Mouse (Mus musculus): ENCODE measurements at regions not wholly inside any gene's neighbourhood (a gene's known extent, or its start where the extent isn't known, plus 50 kb on each side); places are given as distances from the start of the nearest gene placed in this dataset.
"Not testable (repeated sequence)": the region's sequence is repeated elsewhere in the genome, so short reads cannot be mapped to it uniquely, and the experiment has no call there.

DNA sequence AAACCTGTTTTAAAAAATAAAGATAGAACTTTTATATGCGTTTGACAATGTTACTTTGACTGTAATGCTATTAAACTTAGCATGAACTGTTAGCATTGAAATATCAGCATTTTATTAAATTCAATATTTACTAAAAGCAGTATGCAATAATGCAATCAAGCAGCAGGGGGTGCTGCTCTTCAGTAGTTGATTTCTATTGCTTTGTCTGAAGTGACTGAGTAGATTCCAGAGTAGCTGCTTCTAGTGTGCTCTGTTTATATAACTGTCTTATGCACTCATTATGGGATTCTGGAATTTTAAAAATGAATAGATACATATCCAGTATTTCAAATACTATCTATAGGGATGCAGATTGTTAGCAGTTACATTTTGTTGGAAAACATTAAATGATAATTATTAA, 146.2 kb downstream of the Gm28710 start:
- ATAC-seq (replicated peaks; ENCODE audit: poor library complexity) = peak; percentile 78

DNA sequence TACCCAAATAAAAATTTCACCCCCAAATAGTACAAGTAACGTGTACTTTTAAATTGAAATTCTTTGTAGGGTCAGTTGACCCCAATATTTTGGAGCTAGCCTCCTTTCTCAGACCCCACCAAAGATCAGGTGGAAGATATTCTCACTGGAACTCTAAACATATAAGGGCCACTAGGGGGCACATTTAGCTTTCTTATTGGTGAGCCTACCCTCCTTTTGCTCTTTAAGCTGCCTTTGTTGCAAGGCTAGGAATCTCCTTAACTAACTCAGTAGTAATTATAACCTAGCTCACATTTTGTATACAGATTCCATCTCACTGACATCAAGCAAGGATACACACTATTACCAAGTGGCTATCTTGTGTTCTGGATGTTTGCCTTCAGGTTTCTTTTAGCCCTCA, 155.8 kb downstream of the Gm28710 start:
- peak; percentile 90 for ATAC-seq (replicated peaks; ENCODE audit: poor library complexity)

DNA sequence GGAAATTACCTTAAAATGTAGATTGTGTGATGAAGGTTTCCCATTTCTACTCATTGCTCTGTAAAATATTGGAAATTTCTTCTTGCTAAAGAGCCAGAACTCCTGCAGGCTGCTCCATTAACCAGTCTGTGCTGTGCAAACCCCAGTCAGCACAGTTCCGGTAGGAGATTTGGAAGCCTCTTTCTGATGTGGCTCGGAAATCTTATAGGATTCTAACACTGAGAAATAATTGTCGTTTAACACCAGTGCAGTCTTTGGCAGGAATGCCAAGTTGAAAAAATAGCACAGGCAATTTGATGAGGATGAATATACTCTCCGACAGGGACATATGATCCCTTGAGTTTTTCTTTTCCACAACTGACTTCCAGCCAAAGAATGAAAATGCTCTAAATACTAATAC, 176.1 kb downstream of the Gm28710 start:
- no peak for ATAC-seq (replicated peaks; ENCODE audit: poor library complexity)

DNA sequence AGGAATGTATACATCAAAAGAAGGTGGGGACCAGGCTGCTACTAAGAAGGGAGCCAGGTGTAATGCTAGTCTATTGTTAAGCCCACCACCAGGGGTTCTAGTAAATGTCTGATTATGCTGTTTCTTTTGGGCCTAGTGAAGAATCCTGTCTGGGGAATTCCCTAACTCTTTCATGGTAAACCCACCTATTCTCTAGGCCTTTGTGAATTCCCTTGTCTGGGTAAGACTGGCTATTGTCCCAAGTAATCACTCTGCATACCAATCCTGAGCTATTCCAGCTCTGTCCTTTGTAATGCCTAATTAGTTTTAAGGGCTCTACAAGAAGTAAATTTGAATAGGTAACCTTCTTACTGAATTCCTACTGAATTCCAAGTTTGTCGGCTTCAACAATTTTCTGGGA, 177.2 kb downstream of the Gm28710 start:
- ATAC-seq (replicated peaks; ENCODE audit: poor library complexity) = not testable (repeated sequence)

DNA sequence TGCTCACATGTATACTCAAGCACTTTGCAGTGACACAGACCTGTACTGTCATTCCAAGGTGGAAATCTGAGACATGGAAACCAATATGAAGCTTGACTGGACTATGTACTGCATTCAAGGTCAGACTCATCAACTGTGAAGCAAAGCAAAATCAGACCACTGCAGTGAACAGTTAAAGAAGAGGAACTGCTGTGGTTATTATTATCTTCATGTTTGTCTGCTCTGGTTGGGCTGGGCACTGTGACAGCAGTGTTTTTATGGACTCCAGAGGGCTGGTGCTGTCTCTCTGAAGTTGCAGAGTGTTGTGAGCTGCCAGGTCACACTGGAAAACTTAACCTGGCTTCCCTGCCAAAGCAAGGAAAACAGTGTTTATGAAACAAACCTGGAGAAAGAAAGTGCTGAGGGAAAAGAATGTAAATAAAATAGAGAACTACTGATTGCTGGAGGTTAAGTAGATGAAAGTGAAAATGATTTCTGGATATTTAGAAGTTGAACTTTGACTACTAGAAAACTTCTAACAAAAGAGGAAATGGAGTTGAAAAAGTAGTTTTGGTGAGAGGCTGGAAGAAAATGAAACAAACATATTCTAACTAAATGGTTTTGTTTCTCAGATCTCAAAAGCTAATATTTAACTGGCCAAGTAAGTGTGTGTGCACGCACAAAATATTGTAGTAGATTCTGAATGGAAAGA, 181.7 kb downstream of the Gm28710 start:
- peak; percentile 91 for ATAC-seq (replicated peaks; ENCODE audit: poor library complexity)

DNA sequence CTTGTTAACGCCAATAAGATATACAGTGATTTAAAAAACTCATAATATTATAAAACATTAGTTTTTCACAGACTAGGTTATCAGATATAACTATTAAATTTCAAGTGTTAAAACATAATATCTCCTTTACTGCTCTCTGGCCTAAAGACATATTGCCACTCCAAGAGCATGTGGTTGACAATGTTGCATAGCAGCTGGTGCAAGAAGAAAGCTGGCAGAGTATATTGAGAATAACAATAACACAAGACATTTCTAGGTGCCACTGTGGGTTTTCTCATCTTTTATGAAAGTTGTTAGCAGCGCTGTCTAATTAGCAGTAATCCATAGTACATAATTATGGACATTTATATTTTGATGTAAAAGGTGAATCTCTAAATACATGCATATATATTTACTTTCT, 184.4 kb downstream of the Gm28710 start:
- ATAC-seq (replicated peaks; ENCODE audit: poor library complexity) = no peak

DNA sequence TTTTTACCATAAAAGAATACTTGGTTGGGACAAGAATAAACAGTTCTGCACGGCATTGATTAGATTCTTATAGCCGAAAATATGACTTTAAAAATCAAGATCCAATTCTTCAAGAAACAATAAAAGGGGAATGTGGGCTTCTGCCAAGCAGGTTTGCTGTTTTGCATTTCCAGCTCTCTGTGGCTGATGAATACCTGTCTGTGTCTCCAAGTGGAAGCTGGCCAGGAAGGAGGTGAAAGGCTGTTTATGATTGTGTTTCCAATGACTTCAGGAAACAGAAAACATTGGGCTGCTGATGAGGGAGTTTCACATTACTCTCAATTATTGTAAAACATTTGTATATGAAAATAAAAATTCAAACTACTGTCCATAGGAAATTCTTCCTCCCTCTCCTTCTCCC, 193.3 kb downstream of the Gm28710 start:
- no peak for ATAC-seq (replicated peaks; ENCODE audit: poor library complexity)

DNA sequence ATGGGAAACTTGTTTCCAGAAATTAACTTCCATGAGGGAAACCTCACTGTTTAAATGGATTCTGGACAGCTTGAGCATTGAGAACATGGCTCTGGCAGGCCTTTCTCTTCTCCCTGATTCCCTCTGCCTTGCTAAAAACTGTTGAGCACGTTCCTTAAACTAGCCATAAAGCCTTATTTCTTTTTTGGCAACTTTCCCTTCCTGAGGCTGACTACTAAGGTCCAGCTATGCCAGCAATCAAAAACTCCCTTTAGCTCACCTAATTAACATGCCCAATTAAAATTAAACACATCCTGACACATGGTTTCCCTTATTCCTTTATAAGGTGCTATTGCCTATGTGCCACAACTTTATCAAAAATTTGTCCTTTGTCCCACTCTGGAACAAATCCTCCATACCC, 199.9 kb downstream of the Gm28710 start:
- no peak for ATAC-seq (replicated peaks; ENCODE audit: poor library complexity)

DNA sequence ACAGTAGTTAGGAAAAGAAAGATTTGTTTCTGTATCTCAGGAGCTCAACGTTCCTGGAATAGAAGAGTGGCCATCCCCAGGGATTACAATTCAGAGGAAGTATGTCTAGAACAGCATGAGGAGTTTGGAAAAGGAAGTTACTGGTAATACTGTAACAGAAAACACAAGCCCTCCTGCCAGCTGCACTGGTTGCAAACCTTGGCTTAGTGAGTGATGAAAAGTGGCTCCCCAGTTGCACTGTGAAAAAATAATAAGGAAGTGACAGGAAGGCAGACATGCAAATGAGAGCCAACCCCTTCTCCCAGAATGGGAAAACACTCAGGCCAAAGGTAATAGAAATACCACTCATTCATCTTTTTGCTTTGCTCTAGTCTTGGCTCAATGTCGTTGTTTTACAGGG, 207.6 kb downstream of the Gm28710 start:
- ATAC-seq (replicated peaks; ENCODE audit: poor library complexity) = peak; percentile 39; the same call in 1 of the 2 replicates

DNA sequence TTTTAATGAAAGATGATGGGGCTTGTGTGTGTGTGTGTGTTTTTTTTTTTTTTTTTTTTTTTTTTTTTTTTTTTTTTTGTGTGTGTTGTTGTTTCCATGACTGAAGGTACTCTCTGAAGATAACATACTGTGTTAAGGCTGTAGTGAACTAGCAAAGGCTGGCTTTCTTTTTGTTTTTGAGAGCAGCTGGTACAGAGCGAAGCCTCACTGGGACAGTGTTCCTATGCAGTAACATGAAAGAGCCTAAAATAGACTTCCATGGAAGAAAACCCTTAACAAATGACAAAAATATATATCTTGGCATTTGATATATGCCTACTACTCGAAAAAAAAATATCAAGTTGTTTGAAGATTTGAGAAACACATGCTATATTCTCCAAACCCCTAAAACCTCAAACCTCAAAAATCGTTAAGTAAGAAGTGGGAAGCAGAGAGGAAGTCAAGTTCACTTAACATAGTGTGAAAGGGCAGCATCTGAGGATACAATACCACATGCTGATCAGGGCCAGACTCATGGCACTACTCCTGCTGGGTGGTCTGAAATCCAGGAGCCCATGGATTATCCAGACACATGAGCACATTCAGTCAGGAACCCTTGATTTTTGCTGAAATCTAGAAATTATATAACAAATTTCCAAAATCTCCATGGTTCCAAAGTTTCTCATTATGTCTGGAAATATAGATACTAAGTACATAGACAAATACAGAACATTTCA, 215.4 kb downstream of the Gm28710 start:
- peak; percentile 95 for ATAC-seq (replicated peaks; ENCODE audit: poor library complexity)

DNA sequence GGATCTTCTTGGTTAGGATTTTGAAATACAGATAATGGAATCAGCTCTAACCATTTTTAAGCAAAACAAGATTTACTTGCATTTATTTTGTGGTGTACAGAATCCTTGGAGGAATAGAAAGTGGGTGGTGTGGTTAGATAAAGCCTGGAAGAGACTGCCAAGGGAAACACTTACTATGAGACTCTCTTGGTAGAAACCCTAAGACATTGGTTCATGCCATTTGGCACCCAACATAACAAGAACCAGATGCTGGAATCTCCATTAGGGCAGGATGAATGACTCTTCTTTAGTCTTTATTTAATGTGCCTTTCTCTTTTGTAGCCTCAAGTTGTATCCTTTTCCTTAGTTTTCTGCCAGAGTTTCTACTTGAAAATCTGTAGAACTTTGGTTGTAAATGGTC, 230.0 kb downstream of the Gm28710 start:
- ATAC-seq (replicated peaks; ENCODE audit: poor library complexity) = no peak

DNA sequence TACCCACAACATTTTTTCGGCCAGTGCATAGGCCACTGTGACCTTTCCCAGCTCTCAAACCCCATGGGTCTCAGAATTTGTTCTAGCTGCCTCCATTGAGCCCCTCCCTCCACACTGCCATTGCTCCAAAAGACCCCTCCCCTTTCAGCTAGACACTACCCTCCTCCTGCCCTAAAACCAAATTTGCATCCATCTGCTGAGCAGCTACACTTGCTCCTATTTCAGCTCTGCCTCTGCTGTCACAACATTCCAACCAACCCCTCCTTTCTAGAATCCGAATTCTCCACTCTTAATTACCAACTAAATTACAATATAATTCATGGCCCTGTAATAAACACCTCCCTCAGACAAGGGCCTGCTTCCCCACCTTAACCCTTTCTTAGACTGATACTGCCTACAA, 262.3 kb downstream of the Gm28710 start:
- no peak for ATAC-seq (replicated peaks; ENCODE audit: poor library complexity)

DNA sequence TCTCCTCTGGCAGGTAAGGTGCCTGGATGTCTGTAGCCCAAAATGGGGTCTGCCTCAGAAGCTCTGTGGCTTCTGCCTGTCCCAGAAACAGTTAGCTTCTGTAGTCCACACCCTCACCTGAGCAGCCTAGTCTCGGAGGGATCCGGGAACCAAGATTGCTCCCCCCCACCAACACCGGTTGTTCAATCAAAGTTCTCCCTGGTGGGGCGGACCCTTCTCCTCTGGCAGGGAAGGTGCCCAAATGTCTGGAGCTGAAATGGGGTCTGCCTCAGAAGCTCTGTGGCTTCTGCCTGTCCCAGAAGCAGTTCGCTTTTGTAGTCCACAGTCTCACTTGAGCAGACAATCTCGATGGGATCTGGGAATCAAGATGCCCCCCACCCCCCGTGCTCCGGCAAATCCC, 273.0 kb downstream of the Gm28710 start:
- no peak for ATAC-seq (replicated peaks; ENCODE audit: poor library complexity)

DNA sequence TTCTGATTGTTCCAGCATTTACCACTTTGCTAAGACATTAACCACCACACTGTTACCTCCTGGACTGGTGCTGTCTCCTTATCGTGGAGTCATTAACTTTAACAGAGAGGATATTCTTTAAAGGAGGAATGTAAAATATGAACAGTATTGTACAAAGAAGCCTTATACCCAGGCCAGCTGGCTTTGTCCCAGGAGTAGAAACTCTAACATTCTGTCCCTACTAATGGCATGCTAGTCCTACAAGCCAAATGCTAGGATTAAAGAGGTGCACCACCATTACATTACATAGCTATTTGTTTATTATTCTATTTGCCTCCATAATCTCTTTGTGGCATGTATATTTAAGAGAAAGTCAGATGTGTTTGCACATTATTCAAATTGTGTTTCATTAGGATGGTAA, 288.8 kb downstream of the Gm28710 start:
- ATAC-seq (replicated peaks; ENCODE audit: poor library complexity) = no peak

DNA sequence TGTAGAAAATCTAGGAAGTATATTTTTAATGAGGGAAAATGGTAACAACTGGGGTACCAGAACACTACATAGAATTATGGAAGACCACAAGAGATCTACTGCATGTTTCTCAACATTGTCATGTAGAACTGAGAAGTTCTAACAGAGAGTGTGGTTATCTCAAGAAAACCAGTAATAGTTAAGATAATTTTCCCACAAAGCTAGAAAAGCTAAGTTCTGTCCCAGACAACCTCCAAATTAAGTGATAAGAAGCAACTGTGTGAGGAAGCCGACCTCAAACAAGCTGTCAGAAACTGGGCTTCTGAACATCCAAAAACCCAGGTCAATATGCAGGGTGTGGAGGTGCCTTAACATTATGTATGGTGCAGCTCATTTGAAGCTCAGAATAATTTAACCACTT, 261.4 kb upstream of the Speer4f2 start:
- peak; percentile 34 for ATAC-seq (replicated peaks; ENCODE audit: poor library complexity)

DNA sequence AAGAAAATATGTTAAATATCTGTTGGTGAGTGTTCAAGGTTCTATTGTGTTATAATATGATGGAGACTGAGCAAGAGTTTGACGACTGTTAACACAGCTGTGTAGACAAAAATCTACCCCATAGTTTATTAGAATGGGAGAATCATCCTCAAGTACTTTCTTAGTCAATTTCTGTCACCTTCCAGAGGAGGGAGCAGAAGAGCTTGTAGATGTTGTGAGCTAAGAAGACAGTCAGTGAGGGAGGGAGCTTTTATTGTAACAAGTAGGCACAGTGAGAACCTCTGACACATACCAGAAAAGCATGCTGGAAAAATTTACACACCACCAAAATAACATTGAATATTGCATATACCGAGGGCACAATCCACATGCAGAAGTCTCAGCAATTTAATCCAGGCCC, 261.0 kb upstream of the Speer4f2 start:
- ATAC-seq (replicated peaks; ENCODE audit: poor library complexity) = peak; percentile 76

DNA sequence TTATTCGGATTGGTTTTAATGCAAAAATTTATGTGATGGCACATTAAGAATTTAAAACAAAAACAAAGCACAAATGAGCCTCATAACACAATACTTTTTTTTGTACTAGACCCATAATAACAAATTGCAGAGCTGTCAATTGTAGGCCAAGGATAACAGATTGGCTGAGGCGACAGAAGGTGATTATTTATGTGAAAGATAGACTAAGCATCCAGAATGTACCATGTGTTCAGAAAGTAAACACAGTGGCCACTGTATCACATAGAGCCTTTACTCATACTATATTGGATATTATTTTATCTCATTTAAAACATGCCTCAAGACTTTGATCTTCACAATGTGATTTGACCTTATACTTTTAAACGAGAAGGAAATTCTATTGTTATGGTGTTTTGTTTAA, 257.9 kb upstream of the Speer4f2 start:
- no peak for ATAC-seq (replicated peaks; ENCODE audit: poor library complexity)

DNA sequence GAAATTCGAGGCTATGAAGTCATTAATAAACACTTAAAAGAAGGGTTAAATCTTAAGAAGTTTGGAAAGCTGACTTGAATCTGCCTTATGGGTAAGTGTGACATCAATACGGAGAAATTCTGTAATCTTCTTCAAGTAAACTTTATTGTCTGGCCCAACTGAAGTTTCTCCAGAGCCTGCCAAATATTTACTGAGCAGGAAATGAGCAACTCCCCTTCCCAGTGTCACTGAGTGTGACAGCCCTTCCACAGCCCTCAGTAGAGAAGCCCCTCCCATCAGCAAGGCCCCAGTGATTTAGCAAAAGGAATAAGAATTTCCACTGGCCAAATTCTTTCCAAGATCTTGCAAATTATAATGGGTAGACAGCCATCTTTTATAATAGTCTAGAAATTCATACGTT, 256.9 kb upstream of the Speer4f2 start:
- no peak for ATAC-seq (replicated peaks; ENCODE audit: poor library complexity)

DNA sequence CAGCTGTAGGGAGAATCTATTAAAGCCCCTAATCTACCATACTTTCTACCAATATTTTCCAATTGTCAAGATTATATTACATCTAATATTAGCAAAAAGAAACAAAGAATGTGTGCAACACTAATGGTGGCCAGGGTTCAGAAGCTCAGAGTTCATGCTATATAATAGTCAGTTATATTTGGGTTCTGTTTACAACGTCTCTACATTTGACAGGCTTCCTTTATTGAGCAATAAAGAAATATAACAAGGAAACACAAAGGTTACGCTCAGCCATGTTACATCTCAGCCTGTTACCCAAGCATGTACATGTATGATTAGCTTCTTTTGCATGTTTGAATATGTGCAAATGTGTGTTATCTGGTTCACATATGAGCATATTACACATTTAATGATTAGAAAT, 247.7 kb upstream of the Speer4f2 start:
- no peak for ATAC-seq (replicated peaks; ENCODE audit: poor library complexity)

DNA sequence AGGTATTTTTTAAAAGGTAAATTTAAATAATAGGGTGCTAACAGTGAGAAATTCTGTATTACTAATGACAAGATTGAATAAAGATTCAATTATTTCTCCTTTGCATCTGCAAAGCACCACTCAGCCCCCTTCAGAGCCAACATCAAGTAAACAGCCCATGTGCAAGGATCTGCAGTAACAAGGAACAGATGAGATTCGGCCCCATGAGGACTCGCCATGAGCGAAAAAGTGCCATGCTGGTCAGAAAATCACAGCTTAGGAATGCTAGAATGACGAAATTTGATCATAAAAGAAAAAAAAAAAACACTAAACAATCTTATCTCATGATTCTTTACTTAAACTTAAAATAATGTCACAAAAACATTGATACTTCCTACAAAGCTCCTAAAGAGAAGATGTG, 245.5 kb upstream of the Speer4f2 start:
- no peak for ATAC-seq (replicated peaks; ENCODE audit: poor library complexity)

DNA sequence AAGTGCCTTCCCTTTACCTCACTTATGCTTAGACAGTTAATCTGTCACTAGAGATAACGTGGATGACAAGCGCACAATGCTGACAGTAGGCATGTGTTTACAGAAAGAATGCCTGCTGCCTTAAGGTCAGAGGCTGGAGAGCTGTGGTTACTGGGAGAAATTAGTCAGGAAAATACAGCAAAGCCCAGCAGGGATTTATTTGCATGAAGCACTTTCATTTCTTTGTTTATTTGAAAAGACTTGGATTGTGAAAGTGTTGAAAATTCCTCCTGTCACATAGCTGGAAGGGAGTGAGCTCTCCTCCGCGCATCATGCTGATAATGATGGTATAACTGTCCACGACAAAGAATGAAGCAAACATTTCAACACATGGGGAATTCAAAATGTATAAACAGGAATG, 237.5 kb upstream of the Speer4f2 start:
- ATAC-seq (replicated peaks; ENCODE audit: poor library complexity) = no peak

DNA sequence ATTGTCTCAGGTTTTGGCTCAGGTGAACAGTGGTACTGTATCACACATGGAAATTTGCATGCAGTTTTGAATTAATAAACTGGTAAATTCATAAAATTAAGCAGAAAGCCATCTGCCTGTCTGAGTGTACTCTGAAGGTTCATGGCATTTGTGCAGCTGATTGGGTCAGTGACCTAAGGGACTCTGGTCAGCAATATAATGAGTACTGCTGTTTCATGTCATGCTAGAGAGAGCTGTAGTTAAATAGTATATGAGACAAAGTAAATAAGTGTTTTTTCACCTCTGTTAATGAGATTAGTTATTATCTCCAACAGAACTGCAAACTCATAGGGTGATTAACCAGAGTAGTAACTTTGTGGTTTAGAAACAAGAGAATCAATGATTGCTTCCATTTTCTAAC, 231.4 kb upstream of the Speer4f2 start:
- ATAC-seq (replicated peaks; ENCODE audit: poor library complexity) = no peak

DNA sequence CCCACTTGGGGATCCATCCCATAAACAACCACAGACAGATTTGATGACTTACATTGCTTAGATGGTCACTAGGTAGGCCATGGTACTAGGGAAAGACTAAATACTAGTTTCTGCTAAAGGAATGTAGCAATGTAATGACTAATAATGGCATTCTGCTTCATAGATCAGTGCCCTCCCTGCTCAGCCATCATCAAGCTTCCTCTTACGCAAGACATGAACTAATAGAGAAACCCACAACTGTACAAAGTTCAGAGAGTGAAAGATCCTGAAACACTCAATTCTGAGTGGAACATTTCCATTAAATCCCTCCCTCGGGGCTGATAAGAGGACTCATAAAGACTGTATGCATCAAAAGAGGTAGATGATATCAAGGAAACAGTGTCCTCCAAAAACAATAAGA, 198.4 kb upstream of the Speer4f2 start:
- ATAC-seq (replicated peaks; ENCODE audit: poor library complexity) = peak; percentile 52
